Mouse (Mus musculus): ENCODE measurements at regions not wholly inside any gene's neighbourhood (a gene's known extent, or its start where the extent isn't known, plus 50 kb on each side); places are given as distances from the start of the nearest gene placed in this dataset.
A peak's percentile ranks its signal among the peaks of the same experiment; 100 is the strongest.

DNA sequence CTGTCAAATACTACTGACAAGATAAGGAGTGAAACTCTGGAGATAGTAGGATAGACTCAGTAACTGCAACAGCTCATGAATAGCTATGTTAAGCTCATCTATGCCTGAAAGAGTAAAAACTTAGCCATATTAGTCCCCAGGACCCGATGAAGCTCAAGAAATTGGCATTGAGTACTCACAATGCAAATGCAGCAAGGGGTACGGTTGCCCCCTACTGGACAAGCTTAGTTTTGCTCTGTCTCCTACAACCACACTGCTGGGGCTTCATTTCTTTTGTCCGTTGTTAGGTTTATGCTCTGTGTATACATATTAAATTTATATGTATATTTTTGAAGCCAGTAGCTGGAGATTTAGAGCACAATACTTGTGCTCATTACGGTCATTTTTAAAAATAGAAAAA, 74.4 kb upstream of the Mup5 start:
- DNase-seq = peak; percentile 25

DNA sequence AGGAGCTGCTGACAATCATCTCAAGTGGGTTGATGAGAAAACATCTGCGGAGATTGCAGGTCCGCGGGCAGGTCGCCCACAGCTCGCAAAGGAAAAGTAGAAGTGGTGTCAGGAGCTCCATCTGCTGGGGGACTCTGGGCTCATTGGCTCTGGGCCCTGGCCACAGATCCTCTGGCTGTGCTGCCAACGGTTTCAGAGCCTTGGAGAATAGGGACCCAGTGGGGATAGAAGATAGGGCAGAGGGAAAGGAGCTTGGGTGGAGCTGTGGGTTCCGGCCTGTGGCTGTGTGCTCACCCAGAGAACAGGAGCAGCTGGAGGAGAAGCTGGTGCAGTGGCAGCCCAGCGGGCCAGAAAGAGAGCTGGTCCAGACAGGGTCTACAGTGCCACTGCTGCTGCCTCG, 67.1 kb upstream of the Mup5 start:
- DNase-seq = no peak

GRCm38 (mm10) chr4:61898184-61898583, 63.2 kb upstream of the Mup5 start:
- no peak for DNase-seq

DNA sequence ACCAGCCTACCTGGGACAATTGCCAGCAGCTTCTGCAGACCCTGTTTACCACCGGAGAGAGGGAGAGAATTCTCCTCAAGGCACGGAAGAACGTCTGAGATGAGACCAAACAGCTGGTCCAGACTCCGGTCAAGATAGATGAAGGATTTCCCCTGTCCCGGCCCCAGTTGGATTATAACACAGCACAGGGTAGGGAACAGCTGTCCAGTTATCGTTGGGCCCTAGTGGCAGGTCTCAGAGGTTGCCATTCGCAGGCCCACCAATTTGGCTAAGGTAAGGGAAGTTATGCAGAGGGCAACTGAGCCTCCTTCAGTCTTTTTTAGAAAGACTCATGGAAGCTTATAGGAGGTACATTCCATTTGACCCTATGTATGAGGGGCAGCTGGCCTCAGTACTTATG, 62.1 kb upstream of the Mup5 start:
- DNase-seq = no peak
